Mouse (Mus musculus): ENCODE measurements around the gene Babam2.

DNA sequence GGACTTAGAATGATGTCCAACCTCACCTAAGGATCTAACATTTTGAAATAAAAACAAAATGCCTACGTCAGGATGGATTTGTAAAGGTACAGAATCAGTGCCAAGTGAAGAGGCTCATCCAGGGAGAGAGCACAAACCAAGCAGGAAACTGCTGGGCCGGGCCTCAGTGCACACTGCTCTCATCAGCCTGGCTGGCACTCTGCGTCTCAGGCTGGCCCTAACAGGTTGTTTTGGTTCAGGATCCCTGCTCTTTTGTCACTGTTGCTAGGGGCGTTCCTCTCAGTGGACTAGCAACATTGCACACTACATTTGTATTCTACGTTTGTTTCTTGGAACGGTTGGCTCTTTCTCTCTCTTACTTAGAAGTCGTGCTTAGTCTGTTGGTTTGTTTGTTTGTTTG, 231.5 kb downstream of the Babam2 start:
- TF ChIP-seq CTCF (IDR thresholded peaks at IDR 0.05; ENCODE audit: low read depth, low read length) = no peak
- no peak for TF ChIP-seq POLR2A (IDR thresholded peaks at IDR 0.05; ENCODE audit: insufficient read depth, low read length)
- TF ChIP-seq EP300 (IDR thresholded peaks at IDR 0.05; ENCODE audit: insufficient read depth, low read depth, low read length) = no peak
